Mouse (Mus musculus) testis, postnatal 10 days (tissue): ENCODE measurements at regions not wholly inside any gene's neighbourhood (a gene's known extent, or its start where the extent isn't known, plus 50 kb on each side); places are given as distances from the start of the nearest gene placed in this dataset.
"Not testable (repeated sequence)": the region's sequence is repeated elsewhere in the genome, so short reads cannot be mapped to it uniquely, and the experiment has no call there.

Source experiments
- DNase-seq: peaks from one replicate; pipeline ENCODE4 v3.0.0; 2021; ENCODE audit warnings: low spot score

- DNase-seq = no peak
Observed at GRCm38 (mm10) chr6:81818573-81818972, 104.9 kb upstream of the Gcfc2 start.

DNA sequence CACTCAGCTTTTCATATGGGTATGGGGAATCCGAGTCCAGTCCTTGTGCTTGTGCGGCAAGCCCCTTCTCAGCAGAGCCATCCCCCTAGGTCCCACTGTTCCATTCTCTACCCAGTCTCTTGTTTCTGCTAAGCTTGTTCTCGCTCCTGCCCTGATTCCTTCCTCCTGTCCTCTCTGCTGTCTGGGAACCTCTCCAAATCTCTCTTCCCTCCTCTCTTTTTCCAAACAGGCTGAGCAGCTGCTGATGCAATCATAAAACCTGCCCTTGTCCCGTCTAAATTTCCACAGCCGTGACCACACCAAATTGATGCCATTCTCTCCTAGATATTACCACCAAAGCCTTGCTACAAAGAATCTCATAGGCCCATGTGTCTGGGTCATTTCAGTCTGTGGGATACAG, 103.4 kb upstream of the Gcfc2 start:
- DNase-seq = no peak

- no peak for DNase-seq
Observed at GRCm38 (mm10) chr6:81839474-81840153, 83.9 kb upstream of the Gcfc2 start.

- DNase-seq = not testable (repeated sequence)
Observed at GRCm38 (mm10) chr6:81868207-81868606, 55.3 kb upstream of the Gcfc2 start.
